Mouse (Mus musculus) hematopoietic multipotent progenitor cell, adult 10-12 weeks (in vitro differentiated cells): Measurements from ENCODE around the gene Gm4214. TPM values are rescaled to one million over a fixed set of nuclear protein-coding genes. Genes with fewer than 3 reads are reported as not detected.

Experiments used
- polyA plus RNA-seq: library from polyadenylated mRNA; stranded (reverse); fragments of >175 nt; gene quantifications from 2 replicates; pipeline ENCODE4 v1.2.3, GENCODE M21; 2012; ENCODE audit warnings: low replicate concordance

The Gm4214 gene
- not detected in 2 replicates for polyA plus RNA-seq

GRCm38 (mm10) chr7:22984573-22984972 is at the start of gene Gm4214:
Gene Gm4214 (minus strand): TSS chr7:22984673.

GRCm38 (mm10) chr7:23019823-23020222 is 35.4 kb upstream of the Gm4214 start, which contains the start of gene Gm4216:
Gene Gm4216 (minus strand): TSS chr7:23019923.

Other genes with a start within 250 kb of the Gm4214 start
- gene Vmn1r157, start 223.0 kb downstream of the Gm4214 start, polyA plus RNA-seq, result not detected in 2 replicates
- not detected in 2 replicates for gene Vmn1r158, start 193.9 kb downstream of the Gm4214 start, polyA plus RNA-seq
- gene Vmn1r159, start 141.1 kb downstream of the Gm4214 start, polyA plus RNA-seq, result not detected in 2 replicates
- not detected in 2 replicates for gene Vmn1r160, start 113.4 kb downstream of the Gm4214 start, polyA plus RNA-seq
- not detected in 2 replicates for gene Gm4216, start 35.2 kb upstream of the Gm4214 start, polyA plus RNA-seq
- gene Vmn1r163, start 70.9 kb upstream of the Gm4214 start, polyA plus RNA-seq, result not detected in 2 replicates
- not detected in 2 replicates for gene Gm8720, start 82.8 kb upstream of the Gm4214 start, polyA plus RNA-seq
- not detected in 2 replicates for gene Gm10662, start 159.8 kb upstream of the Gm4214 start, polyA plus RNA-seq
- gene Vmn1r165, start 232.7 kb upstream of the Gm4214 start, polyA plus RNA-seq, result not detected in 2 replicates